Mouse (Mus musculus): ENCODE measurements at regions not wholly inside any gene's neighbourhood (a gene's known extent, or its start where the extent isn't known, plus 50 kb on each side); places are given as distances from the start of the nearest gene placed in this dataset.

DNA sequence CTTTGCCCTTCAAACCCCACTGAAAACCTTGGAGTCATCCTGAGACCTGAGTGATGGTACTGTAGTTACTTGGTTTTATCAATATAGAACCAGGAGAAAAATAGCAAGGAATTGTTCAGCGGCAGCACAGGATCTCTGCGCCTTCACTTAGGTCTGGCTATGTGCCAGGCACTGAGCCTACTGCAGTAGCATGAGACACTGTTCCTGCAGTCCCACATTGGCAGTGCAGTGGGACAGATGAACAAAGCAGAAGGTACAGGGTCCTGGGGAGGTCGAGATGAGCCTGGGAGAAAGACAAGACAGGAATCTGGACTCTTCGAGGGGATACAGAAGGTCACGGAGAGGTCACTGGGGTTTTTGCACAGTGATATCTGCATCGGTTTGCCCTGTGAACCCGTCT, 88.5 kb upstream of the 1110032F04Rik start:
- no peaks in the 10 kb centered on the region for H3K79me2 ChIP-seq (ENCODE audit: control insufficient read depth, insufficient read depth)
- H3K36me3 ChIP-seq (ENCODE audit: control insufficient read depth, insufficient read depth), result no peaks in the 10 kb centered on the region
- no peaks in the 10 kb centered on the region for H3K79me3 ChIP-seq (ENCODE audit: low read depth)
- H3K27me3 ChIP-seq (ENCODE audit: control insufficient read depth, insufficient read depth, insufficient read length), result no peaks in the 10 kb centered on the region
- no peak overlapping the region for H3ac ChIP-seq (ENCODE audit: control insufficient read depth, insufficient read length, low read depth)
- H3K4me3 ChIP-seq (ENCODE audit: insufficient read depth, poor library complexity, severe bottlenecking), result no peak overlapping the region
- no peak for TF ChIP-seq MAX (IDR thresholded peaks at IDR 0.05)
- TF ChIP-seq MYOD1 (IDR thresholded peaks at IDR 0.05; ENCODE audit: control insufficient read depth, insufficient read length, low read depth), result no peak
- no peak for TF ChIP-seq CEBPB (IDR thresholded peaks at IDR 0.05; ENCODE audit: low read depth)
- TF ChIP-seq FOSL1 (IDR thresholded peaks at IDR 0.05; ENCODE audit: insufficient read depth, low read length, poor library complexity, severe bottlenecking), result no peak
- TF ChIP-seq CTCF (IDR thresholded peaks at IDR 0.05; ENCODE audit: control insufficient read depth, insufficient read depth, insufficient read length), result no peak
- no peak for TF ChIP-seq USF1 (IDR thresholded peaks at IDR 0.05; ENCODE audit: low read depth)
- no peak for TF ChIP-seq MYOG (IDR thresholded peaks at IDR 0.05; ENCODE audit: control insufficient read depth, extremely low read depth, insufficient read length)

DNA sequence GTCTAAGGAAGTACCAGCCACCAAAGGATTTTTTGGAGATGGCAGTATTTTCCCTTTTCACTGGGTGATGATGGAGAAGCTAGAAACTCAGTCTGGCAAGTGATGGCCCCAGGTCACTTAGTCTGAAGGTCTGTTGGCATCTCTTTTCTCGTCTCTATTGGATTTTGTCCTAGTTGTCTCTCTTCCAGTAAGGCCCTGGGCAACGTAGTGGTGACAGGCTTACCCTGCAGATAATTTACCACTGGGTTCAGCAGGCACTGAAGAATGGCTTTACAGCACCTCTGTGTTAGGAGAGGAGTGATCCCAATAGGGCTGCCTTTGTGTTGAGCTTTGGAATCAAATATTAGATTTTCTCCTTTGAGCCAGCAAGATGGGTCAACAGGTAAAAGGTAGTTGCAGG, 87.9 kb upstream of the 1110032F04Rik start:
- Histone ChIP-seq H3K79me3 (ENCODE audit: low read depth) (no peaks in the 10 kb centered on the region), H3K4me3 (ENCODE audit: insufficient read depth, poor library complexity, severe bottlenecking) (no peak overlapping the region), H3K27me3 (ENCODE audit: control insufficient read depth, insufficient read depth, insufficient read length) (no peaks in the 10 kb centered on the region)

DNA sequence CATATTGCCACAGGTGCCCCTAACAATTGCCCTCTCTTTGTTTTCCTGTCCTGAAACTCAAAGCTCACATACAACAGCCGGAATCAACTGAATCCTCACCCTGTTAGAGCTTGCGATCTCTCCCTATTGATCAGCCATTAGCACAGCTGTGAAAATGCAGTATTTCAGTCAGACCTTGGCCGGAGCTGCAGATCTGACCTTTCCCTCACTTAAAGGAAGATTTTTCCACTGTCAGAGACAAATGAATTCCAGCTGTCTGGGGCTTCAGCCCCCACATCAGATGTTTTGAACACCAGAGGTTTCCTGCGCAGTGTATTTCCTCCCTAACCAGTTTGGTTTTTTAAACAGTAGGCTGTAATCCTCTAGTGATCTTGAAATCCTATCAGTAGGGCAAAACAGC, 87.0 kb upstream of the 1110032F04Rik start:
- no peaks in the 10 kb centered on the region for H3K36me3 ChIP-seq (ENCODE audit: control insufficient read depth, insufficient read depth)
- H3K79me3 ChIP-seq (ENCODE audit: low read depth), result no peaks in the 10 kb centered on the region
- H3K4me3 ChIP-seq (ENCODE audit: insufficient read depth, poor library complexity, severe bottlenecking), result no peak overlapping the region
- H3ac ChIP-seq (ENCODE audit: control insufficient read depth, insufficient read length, low read depth), result no peak overlapping the region
- no peaks in the 10 kb centered on the region for H3K27me3 ChIP-seq (ENCODE audit: control insufficient read depth, insufficient read depth, insufficient read length)
- TF ChIP-seq FOSL1 (IDR thresholded peaks at IDR 0.05; ENCODE audit: insufficient read depth, low read length, poor library complexity, severe bottlenecking), result no peak
- TF ChIP-seq MYOG (IDR thresholded peaks at IDR 0.05; ENCODE audit: control insufficient read depth, extremely low read depth, insufficient read length), result no peak
- no peak for TF ChIP-seq MAX (IDR thresholded peaks at IDR 0.05)
- no peak for TF ChIP-seq CEBPB (IDR thresholded peaks at IDR 0.05; ENCODE audit: low read depth)
- TF ChIP-seq MYOD1 (IDR thresholded peaks at IDR 0.05; ENCODE audit: control insufficient read depth, insufficient read length, low read depth), result no peak
- no peak for TF ChIP-seq USF1 (IDR thresholded peaks at IDR 0.05; ENCODE audit: low read depth)
- TF ChIP-seq CTCF (IDR thresholded peaks at IDR 0.05; ENCODE audit: control insufficient read depth, insufficient read depth, insufficient read length), result no peak
- no peaks in the 10 kb centered on the region for H3K79me2 ChIP-seq (ENCODE audit: control insufficient read depth, insufficient read depth)

More for the DNA sequence above, 87.9 kb upstream of the 1110032F04Rik start:
- H3ac ChIP-seq (ENCODE audit: control insufficient read depth, insufficient read length, low read depth), result no peak overlapping the region
- TF ChIP-seq MAX (IDR thresholded peaks at IDR 0.05), result no peak
- no peak for TF ChIP-seq MYOG (IDR thresholded peaks at IDR 0.05; ENCODE audit: control insufficient read depth, extremely low read depth, insufficient read length)
- TF ChIP-seq USF1 (IDR thresholded peaks at IDR 0.05; ENCODE audit: low read depth), result no peak
- H3K79me2 ChIP-seq (ENCODE audit: control insufficient read depth, insufficient read depth), result no peaks in the 10 kb centered on the region
- H3K36me3 ChIP-seq (ENCODE audit: control insufficient read depth, insufficient read depth), result no peaks in the 10 kb centered on the region

DNA sequence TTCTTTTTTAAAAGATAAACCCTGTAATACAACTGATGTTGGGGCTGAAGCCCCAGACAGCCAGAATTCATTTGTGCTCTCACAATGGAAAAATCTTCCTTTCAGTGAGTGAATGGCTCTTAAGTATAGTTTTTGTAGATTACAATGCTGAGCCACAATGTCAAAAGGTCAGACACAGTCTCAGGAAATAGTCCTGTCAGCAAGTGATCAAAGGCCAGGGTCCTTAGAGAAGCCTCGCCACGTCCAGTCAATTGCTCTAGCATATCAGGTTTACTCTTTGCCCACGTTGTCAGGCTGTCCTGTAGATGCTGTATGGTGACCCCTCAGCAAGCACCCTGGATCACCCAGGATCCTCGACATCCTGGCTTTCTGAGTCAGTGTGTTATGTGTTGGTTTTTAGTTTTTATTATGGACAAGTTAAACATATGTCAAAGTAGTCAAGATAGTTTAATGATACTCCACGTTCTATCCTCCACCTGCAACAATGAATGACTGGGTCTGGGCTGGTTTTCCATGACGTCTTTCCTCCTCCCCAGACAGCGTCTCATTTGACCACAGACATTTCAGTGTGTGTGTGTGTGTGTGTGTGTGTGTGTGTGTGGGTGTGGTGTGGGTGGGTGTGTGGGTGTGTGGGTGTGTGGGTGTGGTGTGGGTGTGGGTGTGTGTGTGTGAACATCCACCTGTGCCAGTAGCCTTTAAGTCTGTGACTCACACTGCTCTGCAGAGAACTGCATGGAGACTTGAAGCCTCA, 85.5 kb upstream of the 1110032F04Rik start:
- Histone ChIP-seq H3K79me2 (ENCODE audit: control insufficient read depth, insufficient read depth) (no peaks in the 10 kb centered on the region), H3ac (ENCODE audit: control insufficient read depth, insufficient read length, low read depth) (no peak overlapping the region)

DNA sequence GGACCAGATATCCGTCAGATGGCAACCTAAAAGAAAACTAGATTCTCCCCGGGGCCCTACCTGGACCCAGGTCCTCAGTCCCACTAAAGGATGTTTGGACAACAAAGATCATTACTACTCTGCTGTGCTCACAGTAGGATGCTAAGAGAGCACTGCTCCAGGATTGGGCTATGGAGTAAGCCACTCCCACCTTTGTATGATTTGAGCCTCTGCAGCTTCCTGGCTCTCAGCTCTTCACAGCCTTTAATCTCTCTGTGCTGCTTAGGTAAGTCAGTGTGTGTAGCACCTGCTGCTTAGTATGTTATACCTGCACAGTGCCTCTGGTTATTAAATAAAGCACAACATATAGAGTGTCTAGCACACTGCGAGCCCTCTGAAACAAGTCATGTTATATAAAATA, 82.6 kb upstream of the 1110032F04Rik start:
- Histone ChIP-seq H3K79me3 (ENCODE audit: low read depth) (no peaks in the 10 kb centered on the region), H3K79me2 (ENCODE audit: control insufficient read depth, insufficient read depth) (no peaks in the 10 kb centered on the region), H3ac (ENCODE audit: control insufficient read depth, insufficient read length, low read depth) (no peak overlapping the region), H3K4me3 (ENCODE audit: insufficient read depth, poor library complexity, severe bottlenecking) (no peak overlapping the region), H3K36me3 (ENCODE audit: control insufficient read depth, insufficient read depth) (no peaks in the 10 kb centered on the region), H3K27me3 (ENCODE audit: control insufficient read depth, insufficient read depth, insufficient read length) (no peaks in the 10 kb centered on the region)
- TF ChIP-seq CEBPB (IDR thresholded peaks at IDR 0.05; ENCODE audit: low read depth) (no peak), FOSL1 (IDR thresholded peaks at IDR 0.05; ENCODE audit: insufficient read depth, low read length, poor library complexity, severe bottlenecking) (no peak), CTCF (IDR thresholded peaks at IDR 0.05; ENCODE audit: control insufficient read depth, insufficient read depth, insufficient read length) (no peak), MYOD1 (IDR thresholded peaks at IDR 0.05; ENCODE audit: control insufficient read depth, insufficient read length, low read depth) (no peak), MAX (IDR thresholded peaks at IDR 0.05) (no peak), MYOG (IDR thresholded peaks at IDR 0.05; ENCODE audit: control insufficient read depth, extremely low read depth, insufficient read length) (no peak), USF1 (IDR thresholded peaks at IDR 0.05; ENCODE audit: low read depth) (no peak)

More for the DNA sequence above, 85.5 kb upstream of the 1110032F04Rik start:
- no peaks in the 10 kb centered on the region for H3K36me3 ChIP-seq (ENCODE audit: control insufficient read depth, insufficient read depth)
- no peak for TF ChIP-seq MAX (IDR thresholded peaks at IDR 0.05)
- no peak for TF ChIP-seq CTCF (IDR thresholded peaks at IDR 0.05; ENCODE audit: control insufficient read depth, insufficient read depth, insufficient read length)
- TF ChIP-seq FOSL1 (IDR thresholded peaks at IDR 0.05; ENCODE audit: insufficient read depth, low read length, poor library complexity, severe bottlenecking), result no peak
- no peak for TF ChIP-seq USF1 (IDR thresholded peaks at IDR 0.05; ENCODE audit: low read depth)
- TF ChIP-seq MYOD1 (IDR thresholded peaks at IDR 0.05; ENCODE audit: control insufficient read depth, insufficient read length, low read depth), result no peak
- no peak for TF ChIP-seq MYOG (IDR thresholded peaks at IDR 0.05; ENCODE audit: control insufficient read depth, extremely low read depth, insufficient read length)
- no peak for TF ChIP-seq CEBPB (IDR thresholded peaks at IDR 0.05; ENCODE audit: low read depth)
- no peak overlapping the region for H3K4me3 ChIP-seq (ENCODE audit: insufficient read depth, poor library complexity, severe bottlenecking)
- no peaks in the 10 kb centered on the region for H3K27me3 ChIP-seq (ENCODE audit: control insufficient read depth, insufficient read depth, insufficient read length)
- H3K79me3 ChIP-seq (ENCODE audit: low read depth), result no peaks in the 10 kb centered on the region

Data from C2C12 (cell line).